In the genomic region with DNA sequence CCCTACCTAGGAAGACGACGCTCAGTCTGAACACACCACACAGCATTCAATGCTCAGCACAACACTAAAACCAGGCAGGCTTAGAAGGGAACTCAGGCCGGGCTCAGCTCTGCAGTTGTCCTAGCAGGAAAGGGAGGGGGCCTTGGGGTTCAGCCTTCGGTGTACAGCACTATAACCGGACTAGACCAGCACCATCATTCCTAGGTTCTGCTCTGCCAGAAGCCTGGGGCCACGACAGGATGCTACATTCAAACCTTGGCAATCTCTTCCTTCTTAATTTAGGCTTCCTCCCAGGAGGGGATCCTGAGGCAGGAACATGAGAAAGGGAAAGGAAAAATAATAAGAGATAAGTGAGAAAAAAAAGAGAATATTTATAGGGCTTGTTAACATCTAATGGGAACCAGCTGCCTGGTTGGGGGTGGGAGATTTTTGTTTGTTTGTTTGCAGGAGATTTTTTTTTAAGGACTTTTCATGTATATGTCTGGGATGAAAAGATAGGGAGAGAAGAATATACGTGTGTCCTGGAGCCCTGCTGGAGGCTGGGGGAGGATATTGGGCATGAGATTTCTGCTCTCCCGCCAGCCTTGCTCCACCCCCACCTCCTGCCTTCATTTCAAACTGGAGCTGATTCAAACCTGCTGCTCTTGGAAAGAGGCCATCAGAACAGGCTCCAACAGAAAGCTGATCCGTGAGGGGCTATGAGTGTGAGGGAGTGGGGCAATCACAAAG, we compare ENCODE assay signal across 8 mouse cellular contexts.
DNase-seq lines count a peak whose midpoint lies in the region; ATAC-seq and TF ChIP-seq lines count a peak whose summit lies in the region.

No protein-coding gene starts in this region.

- peak; percentile 36; the same call in 1 of the 2 replicates for TF ChIP-seq POLR2A in cerebellum, adult 2 months (IDR thresholded peaks at IDR 0.05; ENCODE audit: borderline replicate concordance, insufficient read depth, low read length)

- peak overlapping the region; percentile 8 for H3K4me2 ChIP-seq in stomach, embryonic 14.5 days (replicated peaks; ENCODE audit: low read depth, low read length)

- no peaks in the 10 kb centered on the region for H3K27me3 ChIP-seq in cerebellum, adult 2 months (ENCODE audit: control insufficient read depth, insufficient read depth, low read length)
- no peaks in the 10 kb centered on the region for H3K27me3 ChIP-seq in stomach, embryonic 14.5 days (ENCODE audit: control insufficient read depth, insufficient read depth, low read length)

- no peaks in the 10 kb centered on the region for H3K36me3 ChIP-seq in stomach, embryonic 14.5 days (ENCODE audit: control insufficient read depth, insufficient read depth, low read length)

- H3K9me3 ChIP-seq in stomach, embryonic 14.5 days (ENCODE audit: control insufficient read depth, low read depth, low read length) = no peaks in the 10 kb centered on the region

- peak overlapping the region; percentile 25 for H3K4me3 ChIP-seq in cerebellum, adult 2 months (replicated peaks; ENCODE audit: insufficient read depth, low read depth, low read length)
- no peak overlapping the region for H3K4me3 ChIP-seq in stomach, embryonic 14.5 days (ENCODE audit: low read depth, low read length)

- H3K9ac ChIP-seq in stomach, embryonic 14.5 days (replicated peaks; ENCODE audit: low read depth, low read length) = no peak overlapping the region

- TF ChIP-seq CTCF in cerebellum, adult 2 months (IDR thresholded peaks at IDR 0.05; ENCODE audit: borderline replicate concordance, insufficient read depth, low read depth, low read length) = no peak

- H3K4me1 ChIP-seq in cerebellum, adult 2 months (ENCODE audit: control insufficient read depth, insufficient read depth, low read length) = peaks cover 29% of the 10 kb centered on the region
- peaks cover 23% of the 10 kb centered on the region for H3K4me1 ChIP-seq in stomach, embryonic 14.5 days (ENCODE audit: control insufficient read depth, insufficient read depth, low read length)

- peak; percentile 72 for DNase-seq in 3T3-L1 (ENCODE audit: low read depth, low spot score)
- peak; percentile 91 to 97 for DNase-seq in cerebellum, adult 2 months
- peak; percentile 79 for DNase-seq in forelimb bud, embryonic 11.5 days (ENCODE audit: low read depth, low spot score)
- peak; percentile 41 to 58 for DNase-seq in heart, postnatal 36 days
- peak; percentile 65 to 76 for DNase-seq in kidney, postnatal 4 days
- peak; percentile 45 for DNase-seq in lung, postnatal 25 days (ENCODE audit: low spot score)

- intact Hi-C loops in heart, postnatal 36 days (cut with DNase I) = loop anchor here (5.0 kb wide), 1 partner anchor 75 kb away; a partner anchor contains a TSS

- WGBS in cerebellum, adult 2 months = 3% methylated on average over 9 of the region's 9 CpGs
- 22% methylated on average over 9 of the region's 9 CpGs for WGBS in stomach, embryonic 14.5 days

- H3K27ac ChIP-seq in cerebellum, adult 2 months (ENCODE audit: insufficient read depth, low read length) = peak overlapping the region; percentile 80
- H3K27ac ChIP-seq in stomach, embryonic 14.5 days (ENCODE audit: low read length) = peak overlapping the region; percentile 92

- peak; percentile 90 for ATAC-seq in stomach, embryonic 14.5 days (ENCODE audit: insufficient number of reproducible peaks, insufficient read depth, low FRiP score, low read depth)
- no peak for ATAC-seq in megakaryocyte progenitor cell, adult 5-6 weeks (replicated peaks; ENCODE audit: poor library complexity)
